In genomic region chr13:47940696-47941095, GRCm38 (mm10) we compare ENCODE assay signal across 26 mouse cellular contexts.
"Had no signal": no experiment of that assay in that cellular context is flagged by ENCODE, and none has a peak within 500 bp of the region (broad histone marks: within the 10 kb centered on the region; RNA-seq: fewer than 3 reads in every experiment).

No protein-coding gene starts in this region.

- H3K36me3 ChIP-seq: heart, embryonic 13.5 days; heart, embryonic 15.5 days; intestine, embryonic 15.5 days; limb, embryonic 10.5 days; limb, embryonic 12.5 days; liver, embryonic 13.5 days had no signal

- H3K4me3 ChIP-seq: gastrocnemius, adult 2 months; heart, adult 2 months; heart, embryonic 13.5 days; heart, embryonic 15.5 days; intestine, embryonic 15.5 days; layer of hippocampus, adult 2 months; left cerebral cortex, adult 2 months; limb, embryonic 10.5 days; limb, embryonic 12.5 days; liver, embryonic 13.5 days had no signal

- H3K4me1 ChIP-seq: limb, embryonic 10.5 days; liver, embryonic 13.5 days had no signal

- ATAC-seq: hindbrain, embryonic 16.5 days; inflammation-experienced regulatory T-cells, adult 6 months; intestine, embryonic 15.5 days; intestine, postnatal 0 days had no signal

- H3K9me3 ChIP-seq: heart, embryonic 15.5 days; intestine, embryonic 15.5 days; limb, embryonic 10.5 days; liver, embryonic 13.5 days had no signal

- H3K4me2 ChIP-seq: heart, embryonic 11.5 days; heart, embryonic 13.5 days; heart, embryonic 15.5 days; hindbrain, embryonic 14.5 days; intestine, embryonic 15.5 days; limb, embryonic 12.5 days; liver, embryonic 11.5 days; liver, embryonic 13.5 days had no signal

- H3K9ac ChIP-seq: heart, embryonic 13.5 days; heart, embryonic 15.5 days; hindbrain, embryonic 14.5 days; intestine, embryonic 15.5 days; limb, embryonic 12.5 days; liver, embryonic 13.5 days had no signal

- H3K27ac ChIP-seq: gastrocnemius, adult 2 months; heart, adult 2 months; heart, embryonic 13.5 days; heart, embryonic 15.5 days; intestine, embryonic 15.5 days; layer of hippocampus, adult 2 months; left cerebral cortex, adult 2 months; limb, embryonic 10.5 days; limb, embryonic 12.5 days; liver, embryonic 13.5 days had no signal

- DNase-seq: gastrocnemius, adult 2 months; gastrocnemius, postnatal 10 days; gastrocnemius, postnatal 25 days; heart, adult 2 months; heart, postnatal 14 days; heart, postnatal 36 days; kidney, adult 18-20 months; kidney, adult 8-10 months; kidney, postnatal 10 days; kidney, postnatal 25 days; kidney, postnatal 4 days; liver; liver, embryonic 13.5 days had no signal

- H3K27me3 ChIP-seq: heart, embryonic 13.5 days; heart, embryonic 15.5 days; intestine, embryonic 15.5 days; liver, embryonic 13.5 days had no signal
